16 mouse cellular contexts compared by ENCODE assay signal in genomic region chr1:57665724-57666123, GRCm38 (mm10).
"Had no signal": no experiment of that assay in that cellular context is flagged by ENCODE, and none has a peak within 500 bp of the region (broad histone marks: within the 10 kb centered on the region; RNA-seq: fewer than 3 reads in every experiment).

No protein-coding gene starts in this region.

- H3K27ac ChIP-seq: kidney, postnatal 0 days; limb, embryonic 13.5 days; liver, embryonic 14.5 days; neural tube, embryonic 15.5 days had no signal

- H3K9me3 ChIP-seq: neural tube, embryonic 15.5 days had no signal

- H3K9ac ChIP-seq: limb, embryonic 13.5 days; liver, embryonic 14.5 days; neural tube, embryonic 15.5 days had no signal

- ATAC-seq: lung, postnatal 0 days had no signal

- H3K27me3 ChIP-seq: limb, embryonic 13.5 days; megakaryocyte, embryonic 14.5 days; neural tube, embryonic 15.5 days had no signal

- DNase-seq: kidney, adult 11 months; kidney, adult 9 months; kidney, postnatal 36 days; left cerebral cortex, postnatal 4 days; lung, adult 18-20 months; lung, postnatal 4 days; right cerebral cortex, adult 18-20 months; right cerebral cortex, postnatal 25 days; thymus, postnatal 36 days had no signal

- H3K4me3 ChIP-seq: limb, embryonic 13.5 days; megakaryocyte, embryonic 14.5 days; myocyte; neural tube, embryonic 15.5 days had no signal

- H3K4me2 ChIP-seq: limb, embryonic 13.5 days; neural tube, embryonic 15.5 days had no signal

- H3K4me1 ChIP-seq: limb, embryonic 13.5 days; megakaryocyte, embryonic 14.5 days; neural tube, embryonic 15.5 days had no signal

- H3K36me3 ChIP-seq: limb, embryonic 13.5 days; neural tube, embryonic 15.5 days had no signal
